Mouse (Mus musculus) midbrain, embryonic 14.5 days (tissue): Measurements from ENCODE around the gene Acss2. TPM values are rescaled to one million over a fixed set of nuclear protein-coding genes. Genes with fewer than 3 reads are reported as not detected.
A peak's percentile ranks its signal among the peaks of the same experiment; 100 is the strongest.

Experiments
- ATAC-seq: fragments of 200-750 bp; cut with Nextera tagmentation; 2 replicates; pipeline ENCODE4 v1.8.0; 2017; ENCODE audit warnings: moderate number of reproducible peaks, moderate library complexity; ENCODE audit not compliant: low FRiP score, low TSS enrichment
- DNase-seq: peaks from one replicate; pipeline ENCODE4 v3.0.0-alpha.2; 2015
- H3K27ac ChIP-seq: fragments of 300-500 bp; sonication (generic); replicated peaks from 2 replicates; pipeline ENCODE4 v1.5.1; 2014; ENCODE audit warnings: mild to moderate bottlenecking, low read depth, low read length, moderate library complexity
- H3K27me3 ChIP-seq: fragments of 300-500 bp; sonication (generic); 2 replicates; pipeline ENCODE4 v1.6.1; 2014; ENCODE audit warnings: low read length, control low read depth, mixed read lengths; ENCODE audit not compliant: control insufficient read depth, insufficient read depth
- H3K36me3 ChIP-seq: fragments of 300-500 bp; sonication (generic); 2 replicates; pipeline ENCODE4 v1.6.1; 2014; ENCODE audit warnings: low read length, control low read depth; ENCODE audit not compliant: control insufficient read depth, insufficient read depth
- H3K4me1 ChIP-seq: fragments of 300-500 bp; sonication (generic); 2 replicates; pipeline ENCODE4 v1.6.1; 2014; ENCODE audit warnings: mild to moderate bottlenecking, antibody characterized with exemption, low read length, control low read depth; ENCODE audit not compliant: control insufficient read depth, insufficient read depth
- H3K4me2 ChIP-seq: fragments of 300-500 bp; sonication (generic); 2 replicates; pipeline ENCODE4 v1.6.1; 2014; ENCODE audit warnings: mild to moderate bottlenecking, low read length, moderate library complexity
- H3K4me3 ChIP-seq: fragments of 300-500 bp; sonication (generic); replicated peaks from 2 replicates; pipeline ENCODE4 v1.5.1; 2014; ENCODE audit warnings: low read depth, low read length
- H3K9ac ChIP-seq: fragments of 300-500 bp; sonication (generic); replicated peaks from 2 replicates; pipeline ENCODE4 v1.6.1; 2014; ENCODE audit warnings: mild to moderate bottlenecking, low read length, moderate library complexity
- H3K9me3 ChIP-seq: fragments of 300-500 bp; sonication (generic); 2 replicates; pipeline ENCODE4 v1.6.1; 2016; ENCODE audit warnings: low read length, control low read depth, mixed read lengths; ENCODE audit not compliant: control insufficient read depth
- whole genome bisulfite sequencing: fragments of 180-500 bp; shearing (Covaris S2); extraction: QIAGEN DNeasy Blood & Tissue Kit; methylation state at CpG from one replicate; pipeline ENCODE4 v1.1.7; 2014; 5-methylcytosine and 5-hydroxymethylcytosine counted together
- polyA plus RNA-seq: library from polyadenylated mRNA; unstranded; fragments of >200 nt; fragmentation: Nextera tagmentation; extraction: Ambion mirVana; gene quantifications from 2 replicates; pipeline ENCODE4 v1.2.1, GENCODE M21; 2014

Gene Acss2
- polyA plus RNA-seq, 1 experiment from 2014 or later: 25.7 TPM

GRCm38 (mm10) chr2:155626277-155626676 lies 108.5 kb downstream of the Acss2 start:
- H3K27ac ChIP-seq: no peak overlapping the region
- no peak overlapping the region for H3K9ac ChIP-seq
- DNase-seq (peak; percentile 40), ATAC-seq (no peak)
- peaks cover 12% of the 10 kb centered on the region; the same call in 1 of the 2 replicates for H3K4me1 ChIP-seq
- H3K36me3 ChIP-seq: peaks cover 2% of the 10 kb centered on the region; the same call in 1 of the 2 replicates
- H3K4me2 ChIP-seq: no peak overlapping the region
- peaks cover 27% of the 10 kb centered on the region for H3K27me3 ChIP-seq
- no peaks in the 10 kb centered on the region for H3K9me3 ChIP-seq
- no peak overlapping the region for H3K4me3 ChIP-seq
- 49% methylated on average over 15 of the region's 15 CpGs for WGBS

DNA sequence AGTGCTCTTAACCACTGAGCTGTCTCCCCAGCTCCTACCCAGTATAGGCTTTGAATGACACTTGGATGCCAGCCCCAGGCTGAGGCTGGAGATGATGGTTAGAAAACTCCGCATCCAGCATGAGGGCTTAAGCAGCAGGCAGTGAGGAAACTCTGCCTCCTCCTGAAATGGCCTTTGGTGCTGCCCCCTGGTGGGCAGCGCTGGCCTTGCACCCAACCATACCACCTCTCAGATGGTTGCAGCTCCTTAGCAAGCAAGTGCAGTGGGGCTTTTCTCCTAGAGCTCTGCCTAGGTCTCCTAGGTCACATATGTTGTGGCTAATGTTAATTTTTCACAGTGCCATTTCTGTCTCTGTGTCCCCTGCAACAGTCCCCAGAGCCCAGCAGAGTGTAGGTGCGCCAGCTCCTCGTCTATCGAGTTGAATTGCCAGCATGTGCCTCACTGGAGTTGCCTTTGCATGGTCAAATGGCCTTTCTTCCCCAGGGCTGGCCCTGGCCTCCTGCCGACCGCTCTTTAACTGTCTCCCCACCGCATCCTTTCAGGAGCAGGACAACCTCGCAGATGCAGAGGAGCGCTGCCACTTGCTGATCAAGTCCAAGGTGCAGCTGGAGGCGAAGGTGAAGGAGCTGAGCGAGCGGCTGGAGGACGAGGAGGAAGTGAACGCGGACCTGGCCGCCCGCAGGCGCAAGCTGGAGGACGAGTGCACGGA lies 109.4 kb downstream of the Acss2 start:
- ATAC-seq (no peak), DNase-seq (peak; percentile 86)
- Histone ChIP-seq H3K4me3 (no peak overlapping the region), H3K36me3 (peaks cover 11% of the 10 kb centered on the region; the same call in 1 of the 2 replicates), H3K27me3 (peaks cover 37% of the 10 kb centered on the region), H3K9ac (no peak overlapping the region), H3K4me2 (no peak overlapping the region), H3K27ac (no peak overlapping the region), H3K4me1 (peaks cover 12% of the 10 kb centered on the region; the same call in 1 of the 2 replicates), H3K9me3 (no peaks in the 10 kb centered on the region)
- 43% methylated on average over 21 of the region's 21 CpGs for WGBS

DNA sequence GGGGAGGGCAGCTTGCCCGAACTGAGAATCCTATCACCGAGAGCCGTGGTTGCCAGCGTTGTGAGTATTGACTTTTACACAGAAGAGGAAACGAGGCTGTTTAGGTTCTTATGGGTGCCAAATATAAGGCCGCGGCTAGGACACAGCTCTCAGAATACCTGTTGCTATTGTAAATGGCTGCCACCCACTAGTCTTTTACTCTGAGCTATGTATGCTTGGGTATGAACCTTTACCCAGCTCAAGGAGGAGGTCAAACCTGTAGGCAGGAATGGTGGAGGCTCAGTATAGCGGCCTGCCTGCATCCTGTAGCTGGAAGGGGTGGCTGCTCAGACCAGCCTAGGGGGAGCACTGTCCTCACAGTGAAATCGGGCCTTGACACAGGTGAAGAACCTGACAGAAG lies 110.4 kb downstream of the Acss2 start:
- H3K27ac ChIP-seq: no peak overlapping the region
- H3K36me3 ChIP-seq: peaks cover 21% of the 10 kb centered on the region
- H3K4me1 ChIP-seq: peaks cover 12% of the 10 kb centered on the region; the same call in 1 of the 2 replicates
- no peaks in the 10 kb centered on the region for H3K9me3 ChIP-seq
- H3K27me3 ChIP-seq: peaks cover 46% of the 10 kb centered on the region
- DNase-seq (no peak), ATAC-seq (no peak)
- H3K4me2 ChIP-seq: no peak overlapping the region
- 83% methylated on average over 9 of the region's 9 CpGs for WGBS
- H3K4me3 ChIP-seq: no peak overlapping the region
- no peak overlapping the region for H3K9ac ChIP-seq

DNA sequence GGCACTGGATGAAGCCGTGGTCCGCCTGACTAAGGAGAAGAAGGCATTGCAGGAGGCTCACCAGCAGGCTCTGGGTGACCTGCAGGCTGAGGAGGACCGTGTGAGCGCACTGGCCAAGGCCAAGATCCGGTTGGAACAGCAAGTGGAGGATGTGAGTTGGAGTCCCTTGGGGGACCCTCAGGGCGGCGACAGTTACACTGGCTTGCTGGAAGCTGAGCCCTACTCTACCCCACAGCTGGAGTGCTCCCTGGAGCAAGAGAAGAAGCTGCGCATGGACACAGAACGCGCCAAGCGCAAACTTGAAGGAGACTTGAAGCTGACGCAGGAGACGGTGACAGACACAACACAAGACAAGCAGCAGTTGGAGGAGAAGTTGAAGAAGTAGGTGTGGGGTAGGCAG lies 110.8 kb downstream of the Acss2 start:
- Histone ChIP-seq H3K36me3 (peaks cover 25% of the 10 kb centered on the region), H3K9ac (no peak overlapping the region), H3K9me3 (no peaks in the 10 kb centered on the region), H3K4me2 (no peak overlapping the region), H3K27me3 (peaks cover 48% of the 10 kb centered on the region), H3K27ac (no peak overlapping the region), H3K4me1 (peaks cover 12% of the 10 kb centered on the region; the same call in 1 of the 2 replicates), H3K4me3 (no peak overlapping the region)
- no peak for DNase-seq
- 77% methylated on average over 13 of the region's 13 CpGs for WGBS
- ATAC-seq: no peak

DNA sequence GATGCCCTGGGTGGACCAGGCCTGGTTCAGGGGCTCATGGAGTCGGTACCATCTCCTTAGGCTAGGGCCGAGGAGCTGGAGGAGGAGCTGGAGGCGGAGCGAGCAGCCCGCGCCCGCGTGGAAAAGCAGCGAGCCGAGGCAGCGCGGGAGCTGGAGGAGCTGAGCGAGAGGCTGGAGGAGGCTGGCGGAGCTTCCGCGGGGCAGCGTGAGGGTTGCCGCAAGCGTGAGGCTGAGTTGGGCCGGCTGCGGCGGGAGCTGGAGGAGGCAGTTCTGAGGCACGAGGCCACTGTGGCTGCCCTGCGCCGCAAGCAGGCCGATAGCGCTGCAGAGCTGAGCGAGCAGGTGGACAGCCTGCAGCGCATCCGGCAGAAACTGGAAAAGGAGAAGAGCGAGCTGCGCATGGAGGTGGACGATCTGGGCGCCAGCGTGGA lies 111.5 kb downstream of the Acss2 start:
- Histone ChIP-seq H3K4me2 (peak overlapping the region; percentile 69), H3K36me3 (peaks cover 32% of the 10 kb centered on the region), H3K9me3 (no peaks in the 10 kb centered on the region), H3K27me3 (peaks cover 53% of the 10 kb centered on the region), H3K4me1 (peaks cover 12% of the 10 kb centered on the region; the same call in 1 of the 2 replicates), H3K9ac (peak overlapping the region; percentile 49; the same call in 1 of the 2 replicates), H3K4me3 (peak overlapping the region; percentile 30), H3K27ac (no peak overlapping the region)
- 0 out of 2 replicates have a peak, but pooled peaks have one; percentile 35 for ATAC-seq
- peak; percentile 82 for DNase-seq
- under 1% methylated on average over 35 of the region's 35 CpGs for WGBS

- Histone ChIP-seq H3K27me3 (peaks cover 56% of the 10 kb centered on the region), H3K4me3 (no peak overlapping the region), H3K36me3 (peaks cover 41% of the 10 kb centered on the region), H3K27ac (no peak overlapping the region), H3K4me1 (peaks cover 12% of the 10 kb centered on the region; the same call in 1 of the 2 replicates), H3K9me3 (no peaks in the 10 kb centered on the region), H3K4me2 (no peak overlapping the region), H3K9ac (no peak overlapping the region; the same call in 1 of the 2 replicates)
- WGBS: 24% methylated on average over 20 of the region's 20 CpGs
- DNase-seq: no peak
- no peak for ATAC-seq
Measured at GRCm38 (mm10) chr2:155630153-155630552, 112.4 kb downstream of the Acss2 start.

- no peaks in the 10 kb centered on the region for H3K9me3 ChIP-seq
- H3K9ac ChIP-seq: no peak overlapping the region
- H3K4me2 ChIP-seq: no peak overlapping the region
- H3K4me3 ChIP-seq: no peak overlapping the region
- DNase-seq (peak; percentile 52), ATAC-seq (no peak)
- WGBS: 14% methylated on average over 43 of the region's 43 CpGs
- peaks cover 12% of the 10 kb centered on the region; the same call in 1 of the 2 replicates for H3K4me1 ChIP-seq
- no peak overlapping the region for H3K27ac ChIP-seq
- H3K27me3 ChIP-seq: peaks cover 56% of the 10 kb centered on the region
- H3K36me3 ChIP-seq: peaks cover 47% of the 10 kb centered on the region
Measured at GRCm38 (mm10) chr2:155630590-155631416, 113.1 kb downstream of the Acss2 start.

- peaks cover 12% of the 10 kb centered on the region; the same call in 1 of the 2 replicates for H3K4me1 ChIP-seq
- H3K9ac ChIP-seq: no peak overlapping the region
- H3K4me3 ChIP-seq: no peak overlapping the region
- no peak overlapping the region for H3K4me2 ChIP-seq
- DNase-seq (no peak), ATAC-seq (no peak)
- H3K9me3 ChIP-seq: no peaks in the 10 kb centered on the region
- WGBS: 66% methylated on average over 30 of the region's 30 CpGs
- no peak overlapping the region for H3K27ac ChIP-seq
- H3K36me3 ChIP-seq: peaks cover 62% of the 10 kb centered on the region
- peaks cover 56% of the 10 kb centered on the region for H3K27me3 ChIP-seq
Measured at GRCm38 (mm10) chr2:155632138-155632936, 114.6 kb downstream of the Acss2 start.
